Mouse (Mus musculus) kidney, adult 2 months (tissue): Measurements from ENCODE around the gene Rnf121. TPM values are rescaled to one million over a fixed set of nuclear protein-coding genes. Genes with fewer than 3 reads are reported as not detected.

Source experiments
- DNase-seq: peaks from one replicate; pipeline ENCODE4 v3.0.0; 2021
- H3K27ac ChIP-seq: fragments of 200-500 bp; 2 replicates; pipeline ENCODE4 v1.5.1; 2012; ENCODE audit warnings: low read depth, low read length, control low read depth, inconsistent platforms; ENCODE audit not compliant: insufficient read depth
- H3K27me3 ChIP-seq: fragments of 200-500 bp; replicated peaks from 2 replicates; pipeline ENCODE4 v1.6.1; 2012; ENCODE audit warnings: mild to moderate bottlenecking, moderate library complexity, low read length, inconsistent platforms; ENCODE audit not compliant: control insufficient read depth, insufficient read depth
- H3K36me3 ChIP-seq: fragments of 200-500 bp; 2 replicates; pipeline ENCODE4 v1.6.1; 2012; ENCODE audit warnings: mild to moderate bottlenecking, moderate library complexity, low read length, inconsistent platforms; ENCODE audit not compliant: control insufficient read depth, insufficient read depth
- H3K4me1 ChIP-seq: fragments of 200-500 bp; 2 replicates; pipeline ENCODE4 v1.6.1; 2011; ENCODE audit warnings: low read length; ENCODE audit not compliant: control insufficient read depth, insufficient read depth
- H3K4me3 ChIP-seq: fragments of 200-500 bp; 2 replicates; pipeline ENCODE4 v1.5.1; 2011; ENCODE audit warnings: mild to moderate bottlenecking, low read depth, low read length, control low read depth; ENCODE audit not compliant: insufficient read depth
- CTCF ChIP-seq: fragments of 200-500 bp; conservative IDR thresholded peaks from 2 replicates; pipeline ENCODE4 v1.5.1; 2011; ENCODE audit warnings: low read depth, mild to moderate bottlenecking, control low read depth, low read length, moderate library complexity, mixed read lengths; ENCODE audit not compliant: insufficient read depth, insufficient read length
- POLR2A ChIP-seq: fragments of 200-500 bp; IDR thresholded peaks from one replicate; pipeline ENCODE4 v1.6.1; 2011; ENCODE audit warnings: low read depth, low read length, control low read depth
- WGBS: fragments of 180-500 bp; shearing (Covaris S2); methylation state at CpG from one replicate; pipeline ENCODE4 v1.1.7; 2018; 5-methylcytosine and 5-hydroxymethylcytosine counted together
- polyA plus RNA-seq: library from polyadenylated mRNA; depleted of rRNA; stranded (reverse); fragments of >200 nt; gene quantifications from 2 replicates; pipeline ENCODE4 v1.2.3, GENCODE M21; 2012

Gene Rnf121
- polyA plus RNA-seq, 1 experiment: 43.8 TPM

- H3K27me3 ChIP-seq: no peaks in the 10 kb centered on the region
- no peak for DNase-seq
- 86% methylated on average over 2 of the region's 2 CpGs for WGBS
- peaks cover 4% of the 10 kb centered on the region; the same call in 1 of the 2 replicates for H3K4me1 ChIP-seq
- no peaks in the 10 kb centered on the region for H3K36me3 ChIP-seq
- H3K4me3 ChIP-seq: no peak overlapping the region
- TF ChIP-seq POLR2A (no peak), CTCF (no peak)
- H3K27ac ChIP-seq: no peak overlapping the region
Measured at GRCm38 (mm10) chr7:102103555-102103954, 38.3 kb upstream of the Rnf121 start.

GRCm38 (mm10) chr7:102102696-102103095, 37.4 kb upstream of the Rnf121 start:
- peak; percentile 15 for DNase-seq
- Histone ChIP-seq H3K27ac (no peak overlapping the region), H3K4me3 (no peak overlapping the region), H3K4me1 (peaks cover 4% of the 10 kb centered on the region; the same call in 1 of the 2 replicates), H3K36me3 (no peaks in the 10 kb centered on the region), H3K27me3 (no peaks in the 10 kb centered on the region)
- WGBS: 66% methylated on average over 6 of the region's 6 CpGs
- no peak for TF ChIP-seq POLR2A
- TF ChIP-seq CTCF: no peak

- TF ChIP-seq POLR2A (no peak), CTCF (no peak)
- H3K4me1 ChIP-seq: peaks cover 4% of the 10 kb centered on the region; the same call in 1 of the 2 replicates
- no peaks in the 10 kb centered on the region for H3K36me3 ChIP-seq
- no peak overlapping the region for H3K27ac ChIP-seq
- DNase-seq: no peak
- no peaks in the 10 kb centered on the region for H3K27me3 ChIP-seq
- WGBS: 81% methylated on average over 8 of the region's 8 CpGs
- H3K4me3 ChIP-seq: no peak overlapping the region
Measured at GRCm38 (mm10) chr7:102102241-102102640, 37.0 kb upstream of the Rnf121 start.

GRCm38 (mm10) chr7:102101487-102101886, 36.2 kb upstream of the Rnf121 start, which contains the start of gene Art1:
TSS of gene Art1 (plus strand) at chr7:102101743.
- TF ChIP-seq CTCF (no peak), POLR2A (no peak)
- peaks cover 4% of the 10 kb centered on the region; the same call in 1 of the 2 replicates for H3K4me1 ChIP-seq
- 84% methylated on average over 5 of the region's 5 CpGs for WGBS
- DNase-seq: no peak
- H3K4me3 ChIP-seq: no peak within 1 kb of the TSS
- H3K27me3 ChIP-seq: no peaks in the 10 kb centered on the region
- no peaks in the 10 kb centered on the region for H3K36me3 ChIP-seq
- no peak within 1 kb of the TSS for H3K27ac ChIP-seq

- 65% methylated on average over 5 of the region's 5 CpGs for whole genome bisulfite sequencing
- no peak for DNase-seq
- Histone ChIP-seq H3K36me3 (no peaks in the 10 kb centered on the region), H3K4me3 (no peak overlapping the region), H3K27ac (no peak overlapping the region), H3K27me3 (no peaks in the 10 kb centered on the region), H3K4me1 (peaks cover 4% of the 10 kb centered on the region; the same call in 1 of the 2 replicates)
- TF ChIP-seq CTCF: no peak
Measured at GRCm38 (mm10) chr7:102100868-102101267, 35.6 kb upstream of the Rnf121 start.

GRCm38 (mm10) chr7:102099760-102100661, 34.7 kb upstream of the Rnf121 start:
- 9% methylated on average over 30 of the region's 30 CpGs for WGBS
- TF ChIP-seq POLR2A (no peak), CTCF (no peak)
- Histone ChIP-seq H3K27me3 (no peaks in the 10 kb centered on the region), H3K27ac (no peak overlapping the region), H3K36me3 (no peaks in the 10 kb centered on the region), H3K4me3 (peak overlapping the region; percentile 37), H3K4me1 (peaks cover 4% of the 10 kb centered on the region; the same call in 1 of the 2 replicates)
- peak; percentile 26 for DNase-seq

GRCm38 (mm10) chr7:102087336-102087735, 22.1 kb upstream of the Rnf121 start:
- no peaks in the 10 kb centered on the region for H3K4me1 ChIP-seq
- no peak overlapping the region for H3K27ac ChIP-seq
- no peak overlapping the region for H3K4me3 ChIP-seq
- no peak for TF ChIP-seq CTCF
- TF ChIP-seq POLR2A: no peak
- no peaks in the 10 kb centered on the region for H3K36me3 ChIP-seq
- WGBS: 79% methylated on average over 4 of the region's 4 CpGs
- H3K27me3 ChIP-seq: no peaks in the 10 kb centered on the region
- DNase-seq: no peak
